Mouse (Mus musculus) myocyte (in vitro differentiated cells): ENCODE results near the gene Fip1l1.

Source experiments
- E2F4 ChIP-seq: IDR thresholded peaks from one replicate; pipeline ENCODE4 v1.6.1; 2011; ENCODE audit warnings: mild to moderate bottlenecking, control low read depth, moderate library complexity; ENCODE audit not compliant: insufficient read depth
- MYOD1 ChIP-seq, 3 experiments: IDR thresholded peaks; one replicate each; pipeline ENCODE4 v1.6.1; 2011; ENCODE audit warnings: control low read depth in 2 of 3, low read depth in 2 of 3, mild to moderate bottlenecking in 2 of 3, moderate library complexity in 1 of 3; ENCODE audit not compliant: insufficient read length in 2 of 3, control insufficient read depth in 1 of 3
- POLR2A ChIP-seq: IDR thresholded peaks from one replicate; pipeline ENCODE4 v1.6.1; 2011; ENCODE audit warnings: low read depth, mild to moderate bottlenecking, control low read depth, moderate library complexity; ENCODE audit not compliant: insufficient read length
- REST ChIP-seq: IDR thresholded peaks from one replicate; pipeline ENCODE4 v1.6.1; 2011; ENCODE audit warnings: mild to moderate bottlenecking, control low read depth, moderate library complexity; ENCODE audit not compliant: insufficient read depth, insufficient read length
- TCF3 ChIP-seq: IDR thresholded peaks from one replicate; pipeline ENCODE4 v1.6.1; 2011; ENCODE audit warnings: low read depth, control low read depth; ENCODE audit not compliant: insufficient read length

DNA sequence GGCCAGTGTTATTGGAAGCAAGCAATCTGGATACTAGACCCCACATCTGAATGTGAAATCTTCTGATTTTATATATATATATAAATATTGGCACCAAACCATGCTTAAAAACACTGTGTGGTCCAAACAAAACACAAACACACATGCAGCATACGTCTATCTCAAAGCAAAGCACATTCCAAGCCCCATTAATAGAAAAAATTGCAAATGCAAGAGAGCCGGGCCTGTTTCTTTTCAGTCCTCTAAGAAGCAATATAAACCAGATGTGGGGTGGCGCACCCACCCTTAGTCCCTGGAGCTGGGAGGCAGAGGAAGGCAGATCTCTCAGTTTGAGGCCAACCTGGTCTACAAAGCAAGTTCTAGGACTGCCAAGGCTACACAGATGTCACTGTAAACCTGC is 99.1 kb downstream of the Fip1l1 start:
- TF ChIP-seq POLR2A, result no peak
- TF ChIP-seq MYOD1 (IDR thresholded peaks at IDR 0.05; ENCODE audit: control insufficient read depth in 1 of 3, insufficient read length in 2 of 3, low read depth in 2 of 3), result no peak
- TF ChIP-seq TCF3, result no peak
- TF ChIP-seq REST, result no peak
- no peak for TF ChIP-seq E2F4
